Mouse (Mus musculus): Measurements from ENCODE around the gene Pard3b.

Gene Pard3b

DNA sequence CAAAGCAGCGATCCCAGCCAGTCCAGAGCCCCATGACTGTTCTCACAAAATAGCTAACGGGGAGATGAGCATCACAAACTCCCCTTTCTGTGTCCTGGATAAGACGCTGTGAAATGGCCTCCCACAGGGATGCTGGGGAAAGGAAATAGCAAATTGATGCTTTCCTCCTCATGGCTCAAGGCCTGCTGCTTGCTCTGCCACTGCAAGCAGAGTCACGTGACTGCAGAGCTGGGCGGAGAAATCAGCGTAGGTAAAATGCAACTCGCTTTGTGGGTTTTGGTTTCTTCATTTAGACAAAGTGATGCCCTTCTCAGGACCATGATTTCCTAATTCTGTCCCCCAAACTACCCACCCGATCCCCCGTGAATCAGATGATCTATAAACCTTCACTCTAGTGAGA lies 797.2 kb downstream of the Pard3b start:
- in situ Hi-C loops (cut with MboI; ENCODE audit: low sequenced_read_pairs): no loop called here

DNA sequence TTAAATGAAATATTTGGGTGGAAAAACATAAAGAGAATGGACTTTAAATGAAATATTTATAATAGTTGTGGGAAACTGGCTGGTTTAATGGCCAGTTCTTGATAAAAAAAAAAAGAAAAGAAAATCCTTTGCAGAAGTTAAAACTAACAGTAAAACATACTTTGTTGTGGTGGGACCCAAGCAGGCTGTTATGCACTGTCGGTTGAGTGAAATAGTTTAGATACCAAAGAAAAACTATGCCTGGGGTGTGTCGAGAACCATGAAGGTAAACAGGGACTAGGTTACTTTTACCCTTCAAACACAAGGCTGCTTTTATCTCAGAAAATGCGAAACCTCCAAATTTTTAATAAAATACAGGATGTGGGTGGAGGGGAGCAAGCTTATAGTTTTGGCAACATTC lies 797.7 kb downstream of the Pard3b start:
- in situ Hi-C loops (cut with MboI; ENCODE audit: low sequenced_read_pairs): no loop called here

DNA sequence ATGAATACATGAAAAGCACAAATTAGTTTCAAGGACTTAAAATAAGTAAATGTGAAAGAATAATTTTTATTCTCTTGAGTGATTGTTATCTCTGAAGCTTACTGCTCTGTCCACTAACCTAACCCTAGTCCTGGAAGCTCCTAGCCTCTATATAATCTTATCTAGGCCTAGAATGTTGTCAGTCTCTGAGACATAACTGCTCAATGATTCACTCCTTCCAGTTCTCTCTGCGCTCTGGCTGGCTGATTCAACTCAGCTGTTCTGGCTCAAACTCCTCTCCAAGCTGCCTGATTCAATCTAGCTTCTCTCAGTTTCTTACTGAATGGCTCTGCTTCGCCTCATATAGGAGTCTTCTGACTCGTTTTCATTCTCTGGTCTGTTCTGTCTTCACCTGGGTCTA lies 798.9 kb downstream of the Pard3b start:
- in situ Hi-C loops (cut with MboI; ENCODE audit: low sequenced_read_pairs): no loop called here

DNA sequence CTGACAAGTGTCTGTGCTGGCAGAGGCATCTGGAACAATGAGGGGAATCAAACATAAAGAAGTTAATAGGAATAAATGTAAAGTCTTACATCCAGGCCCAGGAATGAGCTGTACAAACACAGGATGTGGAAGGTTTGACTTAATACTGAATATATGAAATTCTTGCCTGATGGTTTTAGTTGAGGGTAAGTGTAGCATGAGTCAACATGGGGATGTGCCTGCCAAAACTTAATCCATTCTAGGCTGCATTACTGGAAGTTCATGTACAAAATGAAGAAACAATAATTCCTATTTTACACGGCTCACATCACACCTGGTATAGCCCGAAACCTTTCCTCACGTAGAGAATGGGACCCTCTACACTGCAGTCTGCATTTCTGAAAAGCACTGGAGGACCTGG lies 805.8 kb downstream of the Pard3b start:
- in situ Hi-C loops (cut with MboI; ENCODE audit: low sequenced_read_pairs): no loop called here

DNA sequence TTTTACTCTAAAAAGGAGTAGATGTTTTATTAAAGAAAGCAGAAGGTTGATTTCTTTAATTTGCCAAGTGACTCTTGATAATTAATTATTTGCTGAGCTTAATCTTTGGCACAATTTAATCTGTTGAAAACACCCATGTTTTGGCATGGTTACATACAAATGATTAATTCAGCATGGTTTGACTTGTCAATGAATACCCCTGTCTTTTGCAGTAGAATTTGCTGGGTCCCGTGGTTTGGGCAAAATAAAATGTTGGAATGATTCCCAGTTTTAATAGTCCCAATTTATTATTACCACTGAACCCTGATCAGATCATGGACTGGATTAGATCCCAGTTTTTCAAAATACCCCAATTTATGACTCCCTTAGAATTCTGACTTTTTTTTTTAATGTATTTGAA lies 808.2 kb downstream of the Pard3b start:
- in situ Hi-C loops (cut with MboI; ENCODE audit: low sequenced_read_pairs): no loop called here

DNA sequence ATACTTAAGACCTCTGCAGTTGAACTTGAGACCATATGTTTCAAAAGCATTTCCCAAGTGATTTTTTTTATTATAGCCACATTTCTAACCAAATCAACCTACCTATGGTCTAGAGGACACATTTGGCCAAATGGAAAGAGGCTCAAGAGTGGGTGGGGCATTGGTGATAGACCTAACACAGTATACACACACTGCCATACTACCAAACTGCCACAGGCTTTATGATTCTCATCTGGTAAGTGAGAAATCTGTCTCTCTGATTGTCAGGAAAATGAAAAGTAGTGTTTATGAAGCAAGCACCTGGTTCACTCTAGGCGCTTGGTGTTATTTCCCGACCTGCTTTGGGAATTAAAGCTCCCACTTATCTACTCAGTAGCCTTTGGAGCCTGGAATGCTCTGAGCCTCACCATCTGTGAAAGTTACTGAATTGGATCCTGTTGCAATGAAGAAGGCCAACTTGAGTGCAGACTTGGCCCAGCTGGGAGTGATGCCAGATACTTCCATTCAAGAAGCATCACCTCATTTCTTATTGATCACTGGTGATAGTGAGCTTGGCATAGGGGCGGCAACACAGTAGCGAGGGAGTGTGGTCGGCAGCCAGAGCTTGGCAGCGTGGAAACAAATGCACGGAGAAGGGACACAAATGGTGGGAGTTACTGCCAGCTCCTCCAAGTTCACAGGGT lies 810.7 kb downstream of the Pard3b start:
- in situ Hi-C loops (cut with MboI; ENCODE audit: low sequenced_read_pairs): no loop called here

DNA sequence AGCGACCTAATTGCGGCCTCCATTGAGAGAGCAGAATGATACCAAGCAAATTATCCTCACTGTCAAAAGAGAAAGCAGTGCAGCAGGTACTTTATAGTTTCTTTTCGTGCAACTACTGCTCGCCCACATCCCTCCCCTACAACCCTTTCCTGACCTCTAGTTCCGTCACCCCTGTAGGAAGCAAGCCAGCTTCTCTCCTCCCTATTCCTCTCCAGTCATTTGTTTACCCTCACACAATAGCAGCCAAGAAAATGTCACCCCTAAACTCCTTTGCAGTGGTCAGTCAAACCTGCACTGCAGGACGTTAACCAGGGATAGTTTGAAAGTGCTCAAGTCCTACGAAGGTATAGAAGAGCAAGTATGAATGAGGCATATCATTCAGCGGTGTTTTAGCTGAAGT lies 826.9 kb downstream of the Pard3b start:
- in situ Hi-C loops (cut with MboI; ENCODE audit: low sequenced_read_pairs): no loop called here

DNA sequence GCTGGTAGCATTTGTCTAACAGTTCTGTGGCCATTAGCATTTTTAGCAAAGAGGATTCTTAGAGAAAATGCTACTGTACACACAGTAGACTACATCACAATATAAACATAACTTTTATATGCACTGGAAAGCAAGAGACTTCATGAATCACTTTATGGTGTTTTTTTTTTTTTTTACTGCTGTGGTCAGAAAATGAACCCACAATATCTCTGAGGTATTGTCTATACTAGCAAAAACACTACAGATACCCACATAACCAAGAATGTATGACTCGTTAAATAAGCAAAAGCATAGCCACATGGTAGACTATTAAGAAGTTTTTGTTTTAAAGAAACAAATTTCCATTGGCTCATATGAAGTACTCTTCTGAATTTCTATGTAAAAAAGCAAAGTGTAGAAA lies 827.9 kb downstream of the Pard3b start:
- in situ Hi-C loops (cut with MboI; ENCODE audit: low sequenced_read_pairs): no loop called here

DNA sequence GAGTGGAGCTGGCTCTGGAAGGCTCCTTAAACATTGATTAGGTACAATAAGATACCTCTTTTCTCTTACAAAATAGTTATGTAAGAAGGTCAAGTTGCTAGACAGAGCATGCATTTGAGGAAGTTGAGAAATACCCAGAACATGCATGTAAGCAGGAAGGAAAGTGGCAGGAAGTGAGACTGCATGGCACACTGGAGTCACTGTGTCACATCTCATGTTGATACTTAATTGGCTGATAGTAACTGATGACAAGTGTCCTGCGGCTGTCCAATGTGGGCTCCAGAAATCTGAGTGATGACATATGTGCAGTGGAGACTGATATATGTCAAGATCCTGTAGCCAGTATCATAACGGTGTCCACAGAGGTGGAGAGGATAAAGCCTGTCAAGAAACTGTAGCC lies 844.4 kb downstream of the Pard3b start:
- in situ Hi-C loops (cut with MboI; ENCODE audit: low sequenced_read_pairs): no loop called here

DNA sequence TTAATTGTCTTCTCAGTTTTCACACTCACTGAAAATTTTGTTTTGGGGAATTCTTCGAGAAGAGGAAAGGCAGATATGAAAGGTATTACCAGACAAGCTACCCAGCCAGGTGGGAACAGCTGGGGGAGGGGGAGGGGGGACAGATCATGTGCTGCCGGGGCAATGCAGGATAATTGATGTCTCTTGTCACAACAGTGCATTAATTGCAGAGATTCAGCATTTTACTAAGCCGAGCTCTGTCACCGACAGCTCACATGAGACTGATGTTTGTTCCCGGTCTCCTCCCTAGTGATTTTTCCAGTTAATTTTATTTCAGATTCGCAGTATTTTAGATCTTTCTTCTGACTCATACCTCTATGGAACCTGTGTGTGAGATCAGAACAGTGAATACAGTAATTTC lies 850.2 kb downstream of the Pard3b start:
- in situ Hi-C loops (cut with MboI; ENCODE audit: low sequenced_read_pairs): no loop called here

DNA sequence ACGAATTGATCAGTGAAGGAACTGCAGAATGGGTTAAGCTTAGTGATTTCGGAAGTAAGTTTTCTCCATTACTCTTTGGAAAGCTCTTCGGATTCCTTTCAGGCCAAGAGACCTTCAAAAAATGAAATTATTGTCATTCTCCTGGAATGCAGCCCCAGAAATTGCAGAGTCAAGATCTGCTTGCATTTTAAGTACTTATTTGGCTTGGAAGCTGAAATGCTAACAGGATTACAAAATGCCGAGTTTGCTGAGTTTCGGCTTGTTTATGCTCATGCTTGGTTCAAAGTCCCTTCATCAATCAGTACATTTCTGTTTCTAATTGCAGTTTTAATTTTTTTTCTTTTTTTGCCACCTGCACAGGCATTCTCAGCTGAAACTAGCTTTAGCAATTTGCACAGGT lies 860.5 kb downstream of the Pard3b start:
- in situ Hi-C loops (cut with MboI; ENCODE audit: low sequenced_read_pairs): no loop called here

DNA sequence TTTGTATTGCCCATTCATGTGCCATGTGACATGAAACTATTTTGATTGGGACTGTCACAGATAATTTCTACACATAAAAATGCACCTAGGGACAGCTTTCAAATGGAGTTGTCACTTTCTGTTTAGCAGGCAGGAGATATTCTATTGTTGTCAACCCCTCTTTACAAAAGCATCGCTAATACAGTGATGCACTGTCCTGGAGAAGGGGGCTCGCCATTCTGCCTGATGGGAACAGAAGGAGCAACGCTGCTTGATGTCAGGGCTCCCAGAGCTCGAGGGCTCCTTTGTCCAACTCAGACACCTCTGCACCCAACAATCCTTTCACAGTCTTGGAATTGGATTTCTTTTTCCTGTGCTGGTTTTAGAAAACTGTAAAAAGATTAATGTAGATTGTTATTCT lies 871.9 kb downstream of the Pard3b start:
- in situ Hi-C loops (cut with MboI; ENCODE audit: low sequenced_read_pairs): no loop called here

DNA sequence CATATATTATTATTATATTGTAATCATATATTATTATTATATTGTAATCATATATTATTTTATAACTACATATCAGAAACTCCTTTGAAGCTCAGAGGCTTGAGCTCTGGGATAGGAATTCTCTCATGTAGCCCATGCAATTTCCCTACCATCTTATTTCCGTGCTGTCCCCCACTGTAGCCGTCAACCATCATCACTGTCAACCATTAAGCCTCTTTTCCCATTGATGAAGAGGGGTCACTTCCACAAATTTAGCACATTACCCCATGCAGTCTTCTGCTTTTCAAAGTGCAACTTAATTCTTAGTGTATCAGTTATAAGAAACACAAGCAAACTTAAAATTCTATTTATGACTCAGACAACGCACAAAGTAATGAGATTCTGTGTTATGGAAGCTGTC lies 873.1 kb downstream of the Pard3b start:
- in situ Hi-C loops (cut with MboI; ENCODE audit: low sequenced_read_pairs): no loop called here

DNA sequence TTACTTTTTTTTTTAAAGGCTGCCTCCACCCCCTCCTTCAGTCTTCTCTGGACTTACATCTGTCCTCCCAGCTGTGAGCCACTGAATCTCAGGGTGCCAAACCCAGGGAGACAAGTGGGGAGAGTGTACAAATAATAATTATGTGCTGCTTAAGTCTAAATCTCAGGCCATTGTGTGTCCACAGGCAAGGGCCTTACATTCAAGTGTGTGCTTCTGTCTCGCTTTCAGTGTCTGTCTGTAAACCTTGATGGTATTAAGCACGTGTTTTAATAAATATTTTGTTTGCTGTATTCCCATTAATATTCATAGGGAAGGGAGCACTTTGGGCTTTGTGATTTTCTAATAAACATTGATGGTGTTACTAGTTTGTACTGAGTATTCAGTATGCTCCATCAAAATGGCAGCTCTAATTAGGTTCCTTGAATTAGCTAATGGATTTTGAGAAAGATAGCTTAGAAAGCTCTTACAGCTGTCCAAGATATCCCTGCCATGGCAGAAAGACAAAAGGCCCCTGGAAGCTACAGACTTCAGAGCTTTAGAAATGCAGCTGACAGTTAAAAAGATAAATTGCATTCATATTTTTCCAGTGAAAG lies 880.1 kb downstream of the Pard3b start:
- in situ Hi-C loops (cut with MboI; ENCODE audit: low sequenced_read_pairs): no loop called here

DNA sequence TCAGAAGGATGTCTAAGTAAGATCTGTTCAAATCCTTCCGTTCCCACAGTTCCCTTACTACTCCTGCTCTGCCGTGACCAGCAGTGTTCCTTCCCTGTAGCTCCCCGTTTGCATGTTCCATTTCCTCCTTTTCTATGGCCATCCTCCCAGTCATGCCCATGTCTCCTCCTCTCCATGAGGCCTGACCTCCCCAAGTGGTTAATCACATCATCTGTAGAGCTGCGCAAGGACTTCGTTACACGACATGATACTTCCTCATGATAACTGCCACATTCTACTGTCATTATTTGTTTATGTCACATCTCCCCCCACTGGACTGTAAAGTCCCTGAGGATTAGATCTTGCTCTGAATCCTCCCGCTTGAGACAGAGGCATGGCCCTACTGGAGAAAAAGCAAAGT lies 882.7 kb downstream of the Pard3b start:
- in situ Hi-C loops (cut with MboI; ENCODE audit: low sequenced_read_pairs): no loop called here

DNA sequence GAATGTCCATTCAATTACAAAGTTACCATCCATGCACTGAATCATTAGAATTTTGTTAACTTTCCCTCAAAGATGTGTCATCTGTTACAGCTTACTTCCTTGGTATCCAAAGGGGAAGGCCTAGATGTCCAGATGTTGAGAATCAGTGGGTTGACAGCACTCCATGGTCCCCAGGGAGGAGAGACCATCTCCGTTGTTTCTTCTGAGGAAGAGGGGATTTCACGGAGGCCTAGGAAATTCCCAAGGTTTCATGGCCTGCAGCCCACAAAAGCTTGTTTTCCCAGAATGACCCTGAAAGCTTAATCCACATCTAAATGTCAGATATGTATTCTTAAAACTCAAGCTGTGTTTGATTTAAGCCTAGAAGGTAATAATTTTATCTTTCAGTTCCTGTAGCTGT lies 884.1 kb downstream of the Pard3b start:
- in situ Hi-C loops (cut with MboI; ENCODE audit: low sequenced_read_pairs): no loop called here

DNA sequence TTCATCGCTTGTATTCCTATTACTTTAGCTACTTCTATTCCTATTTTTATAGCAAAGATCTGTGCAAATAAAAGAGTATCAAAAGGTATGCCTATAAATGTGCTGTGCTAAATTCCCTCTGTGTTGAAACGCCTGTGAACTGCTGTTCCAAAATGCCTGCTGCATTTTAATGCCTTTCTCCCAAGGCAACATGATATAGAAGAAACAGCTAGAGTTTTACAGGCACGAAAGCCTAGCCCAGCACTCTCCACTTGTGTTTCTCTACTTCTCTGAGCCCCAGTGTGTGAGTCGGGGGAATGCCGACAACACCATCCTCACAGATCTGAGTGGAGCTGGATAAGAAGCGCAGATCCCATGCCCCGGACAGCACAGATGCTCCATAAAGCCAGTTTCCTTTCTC lies 889.2 kb downstream of the Pard3b start:
- in situ Hi-C loops (cut with MboI; ENCODE audit: low sequenced_read_pairs): no loop called here

DNA sequence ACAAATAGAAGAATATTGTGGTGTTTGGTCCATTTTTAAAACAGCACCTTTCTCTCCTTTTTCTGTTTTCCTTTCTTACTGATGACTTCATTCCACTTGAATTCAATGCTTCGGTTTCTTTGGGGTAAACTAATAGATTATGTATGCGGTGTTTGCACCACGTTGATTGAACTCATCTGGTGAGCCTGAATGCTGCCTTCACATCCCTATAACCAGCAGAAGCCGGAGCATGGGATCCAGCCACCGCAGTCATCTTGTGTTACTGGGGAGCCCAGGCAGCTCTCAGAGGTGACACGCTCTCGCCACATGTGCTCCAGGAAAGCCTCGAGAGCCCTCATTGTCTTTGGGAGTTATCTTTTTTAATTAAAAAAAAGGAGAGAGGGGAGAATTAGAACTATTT lies 891.3 kb downstream of the Pard3b start:
- in situ Hi-C loops (cut with MboI; ENCODE audit: low sequenced_read_pairs): no loop called here

DNA sequence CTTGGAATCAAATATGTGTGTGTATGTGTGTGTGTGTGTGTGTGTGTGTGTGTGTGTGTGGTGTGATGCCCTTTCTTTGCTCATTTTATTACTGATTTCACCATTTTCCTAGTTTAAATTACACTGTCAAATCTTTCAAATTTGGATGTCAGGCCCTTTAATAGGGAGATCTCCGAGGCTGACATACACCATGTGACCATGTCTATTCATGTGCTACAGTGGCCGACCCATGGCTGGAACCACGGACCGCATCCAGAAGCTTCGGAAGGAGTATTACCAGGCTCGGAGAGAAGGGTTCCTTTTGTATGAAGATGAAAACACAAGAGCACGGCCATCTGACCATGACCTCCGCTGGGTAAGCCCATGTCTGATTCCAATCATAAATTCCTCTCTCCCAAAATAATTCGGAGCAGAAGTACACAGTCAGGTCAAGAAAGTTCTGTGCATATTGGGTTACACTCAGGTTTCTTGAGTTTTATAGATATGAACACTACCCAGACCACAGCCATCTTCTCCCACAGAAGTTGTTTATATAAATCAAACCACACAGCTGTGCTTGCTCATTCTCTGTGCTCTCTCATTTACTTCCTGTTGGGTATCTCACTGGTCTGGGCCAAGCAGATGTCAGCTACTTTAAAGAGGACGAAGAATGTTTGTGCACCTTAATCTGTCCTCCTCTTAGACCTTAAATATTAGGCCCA lies 894.0 kb downstream of the Pard3b start:
- in situ Hi-C loops (cut with MboI; ENCODE audit: low sequenced_read_pairs): no loop called here

DNA sequence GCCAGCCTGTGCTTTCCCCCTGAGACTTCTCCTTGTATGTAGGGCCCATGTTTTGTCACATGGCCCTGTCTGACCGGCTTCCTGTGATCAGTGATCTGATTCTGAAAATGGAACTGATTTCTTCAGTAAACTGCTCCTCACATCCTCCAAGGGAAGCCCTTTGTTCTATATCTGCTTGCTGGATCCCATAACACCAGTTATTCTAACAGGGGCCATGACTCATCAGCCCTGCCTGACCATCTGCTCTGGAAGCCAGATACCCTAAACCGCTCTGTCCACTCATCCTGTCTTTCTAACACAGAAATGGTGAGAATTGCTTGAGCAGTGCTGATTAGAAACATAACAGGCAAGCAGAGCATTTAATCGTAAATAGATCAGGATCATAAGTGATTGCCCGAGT lies 910.3 kb downstream of the Pard3b start:
- in situ Hi-C loops (cut with MboI; ENCODE audit: low sequenced_read_pairs): no loop called here

DNA sequence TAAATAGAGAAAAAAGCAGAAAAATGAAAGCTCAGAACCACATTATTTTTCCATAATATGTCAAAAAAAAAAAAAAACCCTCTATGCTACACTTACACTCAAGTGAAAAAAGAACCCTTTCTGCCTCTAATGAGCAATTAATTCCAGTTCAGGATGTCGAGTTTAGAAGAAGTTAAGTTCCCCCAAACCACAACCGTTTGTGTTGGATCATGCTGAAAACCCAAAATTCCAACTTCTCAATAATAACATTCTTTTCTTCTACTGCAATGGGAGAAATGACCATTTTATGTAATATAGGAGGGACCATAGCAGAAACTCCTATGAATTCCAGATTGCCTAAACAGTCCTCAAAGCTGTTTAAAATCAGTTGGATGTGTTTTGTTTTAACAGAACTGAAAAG lies 911.9 kb downstream of the Pard3b start:
- in situ Hi-C loops (cut with MboI; ENCODE audit: low sequenced_read_pairs): no loop called here

DNA sequence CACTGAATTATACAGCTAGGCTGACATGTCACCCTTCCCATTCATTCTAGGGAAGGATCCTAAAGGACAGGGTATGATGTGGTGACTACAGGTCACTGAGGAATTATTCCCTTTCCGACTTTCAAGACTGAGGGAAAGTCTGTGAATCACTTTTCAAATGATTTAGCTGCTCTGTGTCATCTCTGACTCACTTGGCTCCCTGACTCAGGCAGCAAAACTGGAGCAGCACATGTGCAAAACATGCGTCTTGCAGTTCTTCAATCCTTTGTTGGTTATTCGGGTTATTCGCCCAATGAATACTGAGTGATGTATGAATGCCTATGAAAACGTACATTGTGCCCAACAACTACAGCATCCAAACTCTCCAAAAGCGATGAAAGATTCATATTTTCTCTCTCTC lies 912.9 kb downstream of the Pard3b start:
- in situ Hi-C loops (cut with MboI; ENCODE audit: low sequenced_read_pairs): no loop called here

DNA sequence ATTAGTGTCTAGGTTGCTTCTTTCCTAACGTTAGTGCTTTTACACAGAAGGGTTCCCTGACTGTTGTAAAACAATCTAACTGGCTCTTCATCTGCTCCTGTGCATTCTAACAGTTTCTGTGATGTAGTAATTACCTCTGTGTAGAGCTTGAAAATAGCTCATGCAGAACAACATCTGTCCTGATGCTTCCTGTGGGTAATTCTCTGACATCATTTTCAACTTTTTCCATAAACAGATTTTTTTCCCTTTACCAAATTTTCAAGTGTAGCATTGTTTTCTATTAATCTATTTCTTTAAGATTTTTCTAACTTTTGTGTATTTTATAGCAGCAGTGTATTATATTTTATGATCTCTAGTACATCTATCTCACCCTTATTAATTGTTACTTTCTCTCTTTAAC lies 917.2 kb downstream of the Pard3b start:
- in situ Hi-C loops (cut with MboI; ENCODE audit: low sequenced_read_pairs): no loop called here
